Mouse (Mus musculus) embryonic facial prominence, embryonic 12.5 days (tissue): ENCODE data around the gene Ubap2. TPM values are rescaled to one million over a fixed set of nuclear protein-coding genes. Genes with fewer than 3 reads are reported as not detected.

Experiments used
- ATAC-seq: fragments of 200-750 bp; cut with Nextera tagmentation; 2 replicates; pipeline ENCODE4 v1.8.0; 2017; ENCODE audit not compliant: insufficient number of reproducible peaks, insufficient read depth, low FRiP score, low TSS enrichment
- H3K27ac ChIP-seq: fragments of 300-500 bp; sonication (generic); 2 replicates; pipeline ENCODE4 v1.5.1; 2016; ENCODE audit warnings: mild to moderate bottlenecking
- H3K27me3 ChIP-seq: fragments of 300-500 bp; sonication (generic); 2 replicates; pipeline ENCODE4 v1.6.1; 2016; ENCODE audit warnings: mild to moderate bottlenecking, moderate library complexity
- H3K36me3 ChIP-seq: fragments of 300-500 bp; sonication (generic); 2 replicates; pipeline ENCODE4 v1.6.1; 2016; ENCODE audit warnings: mild to moderate bottlenecking
- H3K4me1 ChIP-seq: fragments of 300-500 bp; sonication (generic); 2 replicates; pipeline ENCODE4 v1.6.1; 2016
- H3K4me2 ChIP-seq: fragments of 300-500 bp; sonication (generic); replicated peaks from 2 replicates; pipeline ENCODE4 v1.6.1; 2016; ENCODE audit warnings: mild to moderate bottlenecking, moderate library complexity
- H3K4me3 ChIP-seq: fragments of 300-500 bp; sonication (generic); 2 replicates; pipeline ENCODE4 v1.5.1; 2016; ENCODE audit warnings: mild to moderate bottlenecking
- H3K9ac ChIP-seq: fragments of 300-500 bp; sonication (generic); 2 replicates; pipeline ENCODE4 v1.6.1; 2016; ENCODE audit warnings: mild to moderate bottlenecking, moderate library complexity
- H3K9me3 ChIP-seq: fragments of 300-500 bp; sonication (generic); 2 replicates; pipeline ENCODE4 v1.6.1; 2016; ENCODE audit warnings: mild to moderate bottlenecking, moderate library complexity
- WGBS: fragments of 180-500 bp; shearing (Covaris S2); methylation state at CpG from one replicate; pipeline ENCODE4 v1.1.7; 2016; 5-methylcytosine and 5-hydroxymethylcytosine counted together
- polyA plus RNA-seq: library from polyadenylated mRNA; unstranded; fragments of >200 nt; fragmentation: Nextera tagmentation; extraction: Ambion mirVana; gene quantifications from 2 replicates; pipeline ENCODE4 v1.2.1, GENCODE M21; 2016

Ubap2 gene
- polyA plus RNA-seq, 1 experiment from 2014 or later, result 74.4 TPM

GRCm38 (mm10) chr4:41158251-41158650 is 116.7 kb downstream of the Ubap2 start:
- no peaks in the 10 kb centered on the region for H3K36me3 ChIP-seq
- no peak overlapping the region for H3K27ac ChIP-seq
- ATAC-seq, result no peak
- no peaks in the 10 kb centered on the region for H3K27me3 ChIP-seq
- H3K9ac ChIP-seq, result no peak overlapping the region
- no peaks in the 10 kb centered on the region for H3K9me3 ChIP-seq
- H3K4me1 ChIP-seq, result no peaks in the 10 kb centered on the region
- no peak overlapping the region for H3K4me3 ChIP-seq
- H3K4me2 ChIP-seq, result no peak overlapping the region
- WGBS, result 90% methylated on average over 1 of the region's 1 CpGs

- Histone ChIP-seq H3K27me3 (no peaks in the 10 kb centered on the region), H3K9ac (no peak overlapping the region), H3K27ac (no peak overlapping the region), H3K9me3 (no peaks in the 10 kb centered on the region), H3K4me1 (no peaks in the 10 kb centered on the region), H3K4me2 (no peak overlapping the region), H3K36me3 (no peaks in the 10 kb centered on the region), H3K4me3 (no peak overlapping the region)
- 83% methylated on average over 9 of the region's 9 CpGs for WGBS
- ATAC-seq, result no peak
Observed at GRCm38 (mm10) chr4:41156961-41157360, 118.0 kb downstream of the Ubap2 start.

GRCm38 (mm10) chr4:41153146-41153545 is 121.8 kb downstream of the Ubap2 start:
- no peak for ATAC-seq
- no peak overlapping the region for H3K4me3 ChIP-seq
- no peak overlapping the region for H3K4me2 ChIP-seq
- H3K9ac ChIP-seq, result no peak overlapping the region
- H3K36me3 ChIP-seq, result 0 out of 2 replicates have a peak, but pooled peaks cover 9% of the 10 kb centered on the region
- no peaks in the 10 kb centered on the region for H3K27me3 ChIP-seq
- no peak overlapping the region for H3K27ac ChIP-seq
- H3K4me1 ChIP-seq, result no peaks in the 10 kb centered on the region
- no peaks in the 10 kb centered on the region for H3K9me3 ChIP-seq
- 90% methylated on average over 3 of the region's 3 CpGs for WGBS

GRCm38 (mm10) chr4:41151186-41151585 is 123.8 kb downstream of the Ubap2 start:
- WGBS, result 95% methylated on average over 7 of the region's 7 CpGs

GRCm38 (mm10) chr4:41149891-41150290 is 125.1 kb downstream of the Ubap2 start:
- no peaks in the 10 kb centered on the region for H3K4me1 ChIP-seq
- WGBS, result 92% methylated on average over 3 of the region's 3 CpGs
- no peaks in the 10 kb centered on the region for H3K27me3 ChIP-seq
- H3K9ac ChIP-seq, result no peak overlapping the region
- no peaks in the 10 kb centered on the region for H3K9me3 ChIP-seq
- ATAC-seq, result no peak
- H3K4me2 ChIP-seq, result no peak overlapping the region
- H3K27ac ChIP-seq, result no peak overlapping the region
- no peak overlapping the region for H3K4me3 ChIP-seq
- H3K36me3 ChIP-seq, result 0 out of 2 replicates have a peak, but pooled peaks cover 9% of the 10 kb centered on the region

More at GRCm38 (mm10) chr4:41151186-41151585, 123.8 kb downstream of the Ubap2 start:
- no peak overlapping the region for H3K4me3 ChIP-seq
- no peaks in the 10 kb centered on the region for H3K27me3 ChIP-seq
- H3K4me1 ChIP-seq, result no peaks in the 10 kb centered on the region
- H3K27ac ChIP-seq, result no peak overlapping the region
- H3K4me2 ChIP-seq, result no peak overlapping the region
- ATAC-seq, result no peak
- no peaks in the 10 kb centered on the region for H3K9me3 ChIP-seq
- H3K36me3 ChIP-seq, result 0 out of 2 replicates have a peak, but pooled peaks cover 9% of the 10 kb centered on the region
- no peak overlapping the region for H3K9ac ChIP-seq

Other genes starting within 250 kb of the Ubap2 start
- gene Aqp7, start 227.0 kb downstream of the Ubap2 start, polyA plus RNA-seq, result 0.14 TPM in 1 of 2 replicates, not detected in the other
- 2.1 and 2.7 TPM in 2 replicates for gene Aqp3, start 177.0 kb downstream of the Ubap2 start, polyA plus RNA-seq
- 29.6 and 30.2 TPM in 2 replicates for gene Nol6, start 150.7 kb downstream of the Ubap2 start, polyA plus RNA-seq
- gene Ube2r2, start 139.4 kb downstream of the Ubap2 start, polyA plus RNA-seq, result 104 and 119 TPM in 2 replicates
- 55.7 and 57.1 TPM in 2 replicates for gene Dcaf12, start 39.7 kb upstream of the Ubap2 start, polyA plus RNA-seq
- gene Ubap1, start 73.9 kb upstream of the Ubap2 start, polyA plus RNA-seq, result 60.5 and 74.7 TPM in 2 replicates
- 10.9 and 11.7 TPM in 2 replicates for gene Kif24, start 189.7 kb upstream of the Ubap2 start, polyA plus RNA-seq
- 53.4 and 53.5 TPM in 2 replicates for gene Nudt2, start 190.0 kb upstream of the Ubap2 start, polyA plus RNA-seq
- 8.5 and 9.5 TPM in 2 replicates for gene AI464131, start 227.9 kb upstream of the Ubap2 start, polyA plus RNA-seq
- gene 1110017D15Rik, start 242.2 kb upstream of the Ubap2 start, polyA plus RNA-seq, result 2.8 and 3.7 TPM in 2 replicates